Mouse (Mus musculus): ENCODE data around the gene Ccdc141. TPM values are rescaled to one million over a fixed set of nuclear protein-coding genes. Genes with fewer than 3 reads are reported as not detected.
"Not testable (repeated sequence)": the region's sequence is repeated elsewhere in the genome, so short reads cannot be mapped to it uniquely, and the experiment has no call there.

Ccdc141 gene
- polyA plus RNA-seq, 2 experiments from 2014 or later: 2.2 to 2.5 TPM

DNA sequence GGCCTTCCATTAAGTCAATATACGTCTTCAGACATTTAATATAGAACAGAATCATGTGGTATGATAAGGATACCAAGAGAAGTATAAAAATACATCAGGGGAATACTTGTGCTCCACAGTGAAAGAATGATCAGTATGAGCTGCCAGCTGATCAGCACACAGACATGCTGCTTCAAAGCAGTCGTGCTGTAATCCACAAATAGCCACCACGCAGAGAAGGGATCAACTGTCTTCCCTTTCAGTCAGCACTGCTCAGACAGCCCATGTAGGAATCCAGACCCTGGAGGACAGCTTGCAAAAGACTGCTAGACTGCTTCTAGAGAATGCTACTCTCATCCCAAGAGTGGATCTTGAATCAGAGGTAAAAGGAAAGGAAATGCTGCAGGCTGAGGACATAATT lies 127.5 kb downstream of the Ccdc141 start:
- ATAC-seq: no peak

GRCm38 (mm10) chr2:77039683-77040082 lies 130.8 kb downstream of the Ccdc141 start:
- no peak for ATAC-seq

DNA sequence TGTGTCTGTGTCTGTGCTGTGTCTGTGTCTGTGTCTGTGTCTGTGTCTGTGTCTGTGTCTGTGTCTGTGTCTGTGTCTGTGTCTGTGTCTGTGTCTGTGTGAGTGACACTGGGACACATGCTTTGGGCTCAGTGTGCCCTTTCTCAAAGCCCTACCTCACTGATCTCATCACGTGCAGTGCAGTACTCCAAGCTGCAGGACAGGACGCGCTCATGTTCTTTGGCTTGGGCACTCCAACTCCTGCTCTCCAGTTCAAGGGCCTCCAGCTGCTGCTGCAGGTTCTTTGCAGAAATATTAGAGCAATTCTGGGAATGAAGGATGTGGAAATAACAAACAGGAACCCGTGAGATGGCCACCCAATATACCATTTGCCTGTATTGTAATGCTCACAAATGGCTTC lies 131.2 kb downstream of the Ccdc141 start:
- no peak for ATAC-seq

GRCm38 (mm10) chr2:77037211-77037610 lies 133.2 kb downstream of the Ccdc141 start:
- ATAC-seq: no peak

- no peak for ATAC-seq
Observed at GRCm38 (mm10) chr2:77034112-77034511, 136.3 kb downstream of the Ccdc141 start.

DNA sequence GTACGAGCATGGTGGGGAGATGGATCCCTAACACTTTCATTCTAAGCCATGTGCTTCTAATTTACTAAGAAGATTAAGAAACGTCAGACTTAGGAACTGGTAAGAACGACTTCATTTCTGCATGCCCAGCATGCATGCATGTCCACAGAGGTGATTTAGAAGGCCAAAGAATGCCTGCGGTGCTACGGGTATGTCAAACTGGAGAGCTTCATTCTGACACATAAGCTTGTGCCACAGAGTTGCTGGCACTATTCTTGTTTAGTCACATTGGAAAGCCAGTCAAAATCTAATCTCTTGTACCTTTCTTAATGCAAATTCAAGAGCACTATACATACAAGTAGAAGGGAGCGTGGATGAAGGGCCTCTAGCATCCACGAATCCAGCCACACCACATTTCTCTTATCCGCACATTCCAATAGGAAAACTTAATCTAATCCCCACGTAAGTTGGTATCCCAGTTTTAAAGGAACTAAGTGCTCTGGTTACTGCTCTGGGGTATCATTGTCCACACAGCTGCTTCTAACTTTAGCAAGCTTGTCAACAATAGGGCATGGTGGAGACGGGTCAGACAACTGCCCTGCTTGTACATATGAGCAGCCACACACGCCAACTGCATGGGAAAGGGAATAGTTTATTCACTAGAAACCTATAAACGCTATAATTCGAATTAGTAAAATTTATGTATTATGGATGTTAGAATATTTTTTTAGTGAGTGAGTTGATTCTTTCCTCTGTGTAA lies 136.9 kb downstream of the Ccdc141 start:
- ATAC-seq: no peak

DNA sequence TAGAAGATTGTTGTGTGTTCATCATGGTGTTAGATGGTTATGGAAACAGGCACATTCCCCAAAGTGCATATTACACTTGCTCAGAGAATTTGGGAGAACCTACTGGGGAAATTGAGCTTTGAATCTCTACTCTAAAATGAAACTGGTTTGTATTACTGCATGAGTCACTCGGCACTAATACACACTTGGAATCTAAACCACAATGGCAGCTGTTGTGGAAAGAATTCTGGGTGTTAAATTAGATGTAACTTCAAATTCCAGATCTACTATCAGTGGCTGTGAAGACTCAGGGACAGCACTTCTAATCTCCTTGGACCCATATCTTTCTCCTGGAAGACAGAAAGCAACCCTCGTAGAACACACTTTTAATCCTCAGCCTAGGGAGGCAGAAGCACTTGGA lies 149.8 kb downstream of the Ccdc141 start:
- ATAC-seq: no peak

GRCm38 (mm10) chr2:77017735-77018134 lies 152.7 kb downstream of the Ccdc141 start:
- ATAC-seq: no peak

DNA sequence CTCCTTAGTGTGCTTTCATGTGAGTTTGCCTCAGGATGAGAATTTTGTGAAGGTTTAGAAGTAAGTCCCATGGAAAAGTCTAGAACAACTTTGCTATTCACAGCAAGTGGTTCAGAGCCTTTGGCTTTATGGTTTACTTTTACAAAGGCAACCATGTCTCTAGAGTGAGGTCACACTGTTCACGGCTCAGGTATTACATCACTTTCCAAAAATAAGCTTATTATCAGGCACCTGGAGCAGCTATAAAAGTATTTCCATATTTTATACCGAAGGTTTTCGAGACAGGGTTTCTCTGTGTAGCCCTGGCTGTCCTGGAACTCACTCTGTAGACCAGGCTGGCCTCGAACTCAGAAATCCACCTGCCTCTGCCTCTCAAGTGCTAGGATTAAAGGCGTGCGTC lies 157.0 kb downstream of the Ccdc141 start:
- ATAC-seq: not testable (repeated sequence)

- no peak for ATAC-seq
Observed at GRCm38 (mm10) chr2:77011981-77012380, 158.5 kb downstream of the Ccdc141 start.

DNA sequence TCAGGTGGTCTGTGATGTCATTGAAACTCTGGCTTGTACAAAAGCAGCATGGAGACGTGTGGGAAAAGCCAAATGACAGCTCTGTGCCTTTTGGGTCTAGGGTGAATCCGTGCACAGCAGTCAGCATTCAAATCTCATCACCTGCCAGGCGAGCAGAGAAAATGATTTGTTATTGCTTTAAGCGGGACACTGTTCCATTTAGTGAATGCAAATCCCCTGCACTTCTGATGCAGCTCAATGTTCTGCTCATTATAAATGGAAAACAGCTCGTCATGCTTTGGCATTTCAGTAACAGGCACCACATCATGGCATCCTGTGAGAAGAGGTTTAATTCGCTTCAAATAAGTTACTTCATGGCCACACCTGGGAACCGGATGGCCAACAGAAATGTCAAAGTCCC lies 163.4 kb downstream of the Ccdc141 start:
- ATAC-seq: no peak

DNA sequence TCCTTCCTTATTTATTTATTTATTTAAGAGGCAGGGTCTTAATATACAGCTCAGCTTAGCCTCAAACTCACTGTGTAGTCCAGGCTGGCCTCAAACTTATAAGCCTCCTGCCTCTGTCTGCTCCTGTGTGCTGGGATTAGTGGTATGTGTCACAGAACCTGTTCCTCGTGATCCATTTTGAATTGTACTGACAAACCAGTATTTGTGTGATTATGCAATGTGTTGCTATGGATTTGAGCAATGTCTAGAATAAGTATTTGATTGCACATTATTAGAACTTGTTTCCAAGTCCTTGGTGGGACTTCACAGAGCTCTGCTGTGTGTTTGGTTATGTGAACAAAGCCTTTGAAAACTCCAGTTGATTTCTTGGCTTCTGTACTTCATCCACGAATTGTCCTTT lies 167.3 kb downstream of the Ccdc141 start:
- ATAC-seq: no peak

DNA sequence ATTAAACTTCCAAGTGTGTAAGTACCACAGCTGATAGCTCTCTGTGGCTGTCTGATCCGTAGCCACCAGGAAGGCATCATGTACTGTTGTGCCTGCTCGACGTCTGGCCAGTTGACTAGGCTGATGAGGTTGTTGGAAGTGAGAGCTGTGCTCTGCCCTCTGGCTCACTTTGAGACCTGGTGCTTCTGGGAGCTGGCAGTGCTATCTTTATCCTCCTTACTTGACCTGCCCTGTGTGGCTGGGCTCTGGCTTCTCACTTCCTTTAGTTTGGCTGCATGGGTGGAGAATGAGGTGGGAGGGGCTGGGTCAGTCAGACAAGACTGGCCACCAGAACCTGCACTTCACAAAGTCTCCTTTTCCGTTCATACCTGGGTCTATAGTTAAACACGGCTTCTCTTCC lies 172.1 kb downstream of the Ccdc141 start:
- no peak for ATAC-seq

GRCm38 (mm10) chr2:76992493-76993201 lies 177.8 kb downstream of the Ccdc141 start:
- ATAC-seq: no peak

DNA sequence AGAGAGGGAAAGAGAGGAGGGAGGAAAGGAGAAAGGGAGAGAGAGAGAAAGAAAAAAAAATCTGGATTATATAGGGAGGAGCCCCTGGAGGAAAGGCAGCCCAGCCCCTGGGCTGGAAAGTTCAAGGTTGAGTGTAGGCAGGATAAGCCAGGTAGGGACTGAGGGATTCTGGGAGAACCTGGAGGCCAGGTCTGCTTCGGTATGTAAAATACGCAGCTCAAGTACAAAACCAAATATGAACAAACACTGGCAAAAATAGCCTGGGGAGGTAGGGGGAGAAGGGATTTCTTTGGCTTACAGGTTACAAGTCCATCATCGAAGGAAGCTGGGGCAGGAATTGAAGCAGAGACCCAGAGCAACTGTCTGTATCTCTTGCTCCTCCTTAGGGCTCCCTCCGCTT lies 183.1 kb downstream of the Ccdc141 start:
- no peak for ATAC-seq

DNA sequence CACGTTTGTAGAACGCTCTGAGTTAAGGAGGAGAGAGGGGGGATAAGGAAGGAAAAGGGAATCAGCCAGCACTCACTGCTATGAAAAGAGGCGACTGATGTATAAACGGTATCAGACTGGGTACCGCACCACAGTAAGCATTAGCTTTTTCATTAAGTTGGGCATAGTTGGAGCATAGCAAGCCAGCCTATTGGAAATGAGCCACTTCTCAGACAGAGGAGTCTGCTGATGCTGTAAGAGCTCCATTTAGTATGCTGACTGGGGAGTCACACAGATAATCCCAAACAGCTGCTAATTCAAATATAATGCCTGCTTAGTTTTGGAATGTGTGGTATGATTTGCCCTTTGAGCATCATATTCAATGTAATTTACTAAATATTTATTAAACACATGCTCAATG lies 186.1 kb downstream of the Ccdc141 start:
- ATAC-seq: no peak

- ATAC-seq: no peak
Observed at GRCm38 (mm10) chr2:76983601-76984000, 186.8 kb downstream of the Ccdc141 start.

GRCm38 (mm10) chr2:76982391-76983145 lies 187.9 kb downstream of the Ccdc141 start, which contains the start of gene Ttn:
Ttn (minus strand) TSS chr2:76982547.
- no peak for ATAC-seq

GRCm38 (mm10) chr2:76981717-76982116 lies 188.7 kb downstream of the Ccdc141 start:
- ATAC-seq: no peak

GRCm38 (mm10) chr2:76980146-76980545 lies 190.3 kb downstream of the Ccdc141 start:
- ATAC-seq: no peak

- ATAC-seq: no peak
Observed at GRCm38 (mm10) chr2:76977650-76978049, 192.8 kb downstream of the Ccdc141 start.

GRCm38 (mm10) chr2:76972051-76972450 lies 198.4 kb downstream of the Ccdc141 start:
- ATAC-seq: no peak

DNA sequence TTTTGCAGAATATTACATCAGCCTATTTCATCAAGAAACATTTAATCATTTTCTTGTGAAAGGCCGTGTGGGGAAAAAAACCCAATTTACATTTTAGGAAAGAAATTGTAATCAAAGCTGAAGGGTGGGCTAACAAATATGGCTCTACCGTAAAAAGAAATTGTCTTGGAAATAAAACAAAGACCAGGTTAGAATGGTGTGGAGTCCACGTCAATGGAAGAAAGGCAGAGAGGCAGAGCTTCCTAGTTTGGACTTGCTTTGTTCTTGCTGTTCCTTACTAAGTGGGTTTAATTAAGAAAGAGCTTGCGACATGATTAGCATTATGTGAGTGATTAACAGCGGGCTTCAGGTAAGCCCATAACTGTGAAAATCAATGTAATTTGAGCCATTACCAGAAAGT lies 199.4 kb downstream of the Ccdc141 start:
- ATAC-seq: no peak

DNA sequence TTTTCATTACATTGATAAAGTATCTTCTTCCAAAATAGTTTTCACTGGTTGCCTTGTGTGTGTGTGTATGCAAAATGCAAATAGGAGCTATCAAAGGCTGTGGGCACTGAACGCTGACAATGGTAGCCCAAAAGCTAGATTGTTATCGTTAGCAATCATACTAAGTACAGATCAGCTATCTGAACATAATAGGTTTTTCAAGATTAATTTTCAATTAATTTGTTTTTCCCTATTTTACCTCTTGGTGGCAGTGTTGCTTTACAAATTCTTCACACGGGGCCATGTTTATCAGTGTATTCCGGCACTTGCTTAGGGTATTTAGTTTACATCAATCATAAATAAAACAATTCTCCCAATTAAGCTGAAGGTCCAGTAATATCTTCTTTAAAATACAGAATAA lies 199.8 kb downstream of the Ccdc141 start:
- ATAC-seq: no peak

Data from activated CD4-positive, CD25-positive, alpha-beta regulatory T cell, adult 4 months (primary cell).